Mouse (Mus musculus): Measurements from ENCODE around the gene Dmgdh.

DNA sequence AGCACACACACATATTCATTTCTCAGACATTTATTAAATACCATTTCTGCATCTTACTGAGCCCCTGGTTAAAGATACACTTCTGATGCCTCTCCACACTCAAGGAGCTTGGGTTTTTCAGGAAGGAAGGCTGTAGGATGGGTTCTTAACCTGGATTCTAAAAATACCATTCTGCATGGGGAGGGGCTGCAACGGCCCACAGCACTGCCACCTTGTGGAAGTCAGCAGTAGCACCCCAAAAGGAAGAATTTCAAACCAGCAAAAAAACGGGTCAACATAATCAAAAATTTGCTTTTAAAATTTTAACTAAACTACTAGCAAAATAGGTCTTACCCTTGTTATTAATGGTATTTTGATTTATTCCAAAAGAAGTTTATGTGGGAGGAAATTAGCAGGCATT is 50.0 kb downstream of the Dmgdh start:
- TF ChIP-seq CTCF (IDR thresholded peaks at IDR 0.05; ENCODE audit: low read depth) (peak; percentile 77), EP300 (optimal IDR thresholded peaks at IDR 0.05) (no peak)
